Mouse (Mus musculus): ENCODE results near the gene Utp15.
A peak's percentile ranks its signal among the peaks of the same experiment; 100 is the strongest.

The Utp15 gene

GRCm38 (mm10) chr13:98262636-98263457 is at the start of gene Utp15, which contains the start of gene Ankra2:
Utp15 (minus strand) TSS chr13:98263041.
Ankra2 (plus strand) TSS chr13:98263074.
- peak; percentile 91 for DNase-seq (ENCODE audit: low spot score)

GRCm38 (mm10) chr13:98311597-98311996 is 48.8 kb upstream of the Utp15 start:
- no peak for DNase-seq (ENCODE audit: low spot score)

- no peak for DNase-seq (ENCODE audit: low spot score)
Observed at GRCm38 (mm10) chr13:98308724-98309123, 45.9 kb upstream of the Utp15 start.

- DNase-seq (ENCODE audit: low spot score): no peak
Observed at GRCm38 (mm10) chr13:98308004-98308403, 45.2 kb upstream of the Utp15 start.

- DNase-seq (ENCODE audit: low spot score): no peak
Observed at GRCm38 (mm10) chr13:98306852-98307475, 44.1 kb upstream of the Utp15 start.

- DNase-seq (ENCODE audit: low spot score): no peak
Observed at GRCm38 (mm10) chr13:98306393-98306792, 43.6 kb upstream of the Utp15 start.

GRCm38 (mm10) chr13:98305257-98305656 is 42.4 kb upstream of the Utp15 start:
- DNase-seq (ENCODE audit: low spot score): no peak

GRCm38 (mm10) chr13:98298833-98299758 is 36.3 kb upstream of the Utp15 start:
- peak; percentile 32 for DNase-seq (ENCODE audit: low spot score)

GRCm38 (mm10) chr13:98297883-98298482 is 35.1 kb upstream of the Utp15 start:
- DNase-seq (ENCODE audit: low spot score): no peak

GRCm38 (mm10) chr13:98296072-98296471 is 33.2 kb upstream of the Utp15 start:
- DNase-seq (ENCODE audit: low spot score): no peak

GRCm38 (mm10) chr13:98291712-98292111 is 28.9 kb upstream of the Utp15 start:
- DNase-seq (ENCODE audit: low spot score): no peak

- no peak for DNase-seq (ENCODE audit: low spot score)
Observed at GRCm38 (mm10) chr13:98290719-98291118, 27.9 kb upstream of the Utp15 start.

GRCm38 (mm10) chr13:98280990-98281650 is 18.3 kb upstream of the Utp15 start:
- DNase-seq (ENCODE audit: low spot score): no peak

- no peak for DNase-seq (ENCODE audit: low spot score)
Observed at GRCm38 (mm10) chr13:98279686-98280085, 16.8 kb upstream of the Utp15 start, which contains the start of gene Gm21976. Gm21976 (plus strand) TSS chr13:98279887.

- no peak for DNase-seq (ENCODE audit: low spot score)
Observed at GRCm38 (mm10) chr13:98277501-98277900, 14.7 kb upstream of the Utp15 start.

- DNase-seq (ENCODE audit: low spot score): no peak
Observed at GRCm38 (mm10) chr13:98276253-98276652, 13.4 kb upstream of the Utp15 start.

- no peak for DNase-seq (ENCODE audit: low spot score)
Observed at GRCm38 (mm10) chr13:98275646-98276045, 12.8 kb upstream of the Utp15 start.

GRCm38 (mm10) chr13:98274023-98274422 is 11.2 kb upstream of the Utp15 start:
- no peak for DNase-seq (ENCODE audit: low spot score)

- DNase-seq (ENCODE audit: low spot score): no peak
Observed at GRCm38 (mm10) chr13:98264111-98264510, 1.3 kb upstream of the Utp15 start.

GRCm38 (mm10) chr13:98263458-98263987 is 682 bp upstream of the Utp15 start:
- no peak for DNase-seq (ENCODE audit: low spot score)

- DNase-seq (ENCODE audit: low spot score): no peak
Observed at GRCm38 (mm10) chr13:98254921-98255320, 7.9 kb downstream of the Utp15 start.
